Mouse (Mus musculus) hindbrain, embryonic 12.5 days (tissue): ENCODE data around the gene Slx4. TPM values are rescaled to one million over a fixed set of nuclear protein-coding genes. Genes with fewer than 3 reads are reported as not detected.

Source experiments
- ATAC-seq: fragments of 200-750 bp; cut with Nextera tagmentation; 2 replicates; pipeline ENCODE4 v1.8.0; 2017; ENCODE audit warnings: moderate TSS enrichment; ENCODE audit not compliant: low FRiP score
- H3K27ac ChIP-seq: fragments of 300-500 bp; sonication (generic); 2 replicates; pipeline ENCODE4 v1.5.1; 2016; ENCODE audit warnings: mild to moderate bottlenecking
- H3K27me3 ChIP-seq: fragments of 300-500 bp; sonication (generic); 2 replicates; pipeline ENCODE4 v1.6.1; 2016; ENCODE audit warnings: mild to moderate bottlenecking
- H3K36me3 ChIP-seq: fragments of 300-500 bp; sonication (generic); 2 replicates; pipeline ENCODE4 v1.6.1; 2016; ENCODE audit warnings: mild to moderate bottlenecking
- H3K4me1 ChIP-seq: fragments of 300-500 bp; sonication (generic); 2 replicates; pipeline ENCODE4 v1.6.1; 2016
- H3K4me2 ChIP-seq: fragments of 300-500 bp; sonication (generic); replicated peaks from 2 replicates; pipeline ENCODE4 v1.6.1; 2016; ENCODE audit warnings: mild to moderate bottlenecking
- H3K4me3 ChIP-seq: fragments of 300-500 bp; sonication (generic); 2 replicates; pipeline ENCODE4 v1.5.1; 2016; ENCODE audit warnings: mild to moderate bottlenecking
- H3K9ac ChIP-seq: fragments of 300-500 bp; sonication (generic); 2 replicates; pipeline ENCODE4 v1.6.1; 2016; ENCODE audit warnings: mild to moderate bottlenecking, moderate library complexity
- H3K9me3 ChIP-seq: fragments of 300-500 bp; sonication (generic); replicated peaks from 2 replicates; pipeline ENCODE4 v1.6.1; 2016; ENCODE audit warnings: mild to moderate bottlenecking
- WGBS: fragments of 180-500 bp; shearing (Covaris S2); methylation state at CpG from one replicate; pipeline ENCODE4 v1.1.7; 2016; 5-methylcytosine and 5-hydroxymethylcytosine counted together
- polyA plus RNA-seq: library from polyadenylated mRNA; unstranded; fragments of >200 nt; fragmentation: Nextera tagmentation; extraction: Ambion mirVana; gene quantifications from 2 replicates; pipeline ENCODE4 v1.2.1, GENCODE M21; 2016

Gene Slx4
- polyA plus RNA-seq, 1 experiment from 2014 or later: 34.6 TPM

- Histone ChIP-seq H3K36me3 (peaks cover 74% of the 10 kb centered on the region), H3K4me1 (no peaks in the 10 kb centered on the region), H3K27ac (no peak overlapping the region)
These were observed 70.0 kb downstream of the Slx4 start for GRCm38 (mm10) chr16:3933536-3933935.

DNA sequence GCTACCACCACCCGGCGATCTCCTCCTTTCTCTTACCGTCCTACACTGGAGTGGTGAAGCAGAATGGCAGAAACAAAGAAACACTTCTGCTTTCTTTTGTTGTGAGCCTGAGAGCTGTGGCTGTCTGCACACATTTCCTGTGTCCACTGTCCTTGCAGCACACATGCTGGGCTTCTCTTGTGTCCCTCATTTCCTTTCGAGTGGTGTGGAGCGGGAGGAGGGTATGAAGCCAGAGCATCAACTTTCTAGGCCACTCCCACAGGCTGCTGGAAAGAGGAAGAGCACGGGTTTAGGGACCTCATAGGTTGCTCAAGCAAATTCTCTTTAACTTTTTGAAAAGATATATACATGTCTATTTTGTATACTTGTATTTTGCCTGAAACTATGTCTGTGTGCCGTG lies 74.4 kb downstream of the Slx4 start:
- H3K9me3 ChIP-seq: no peaks in the 10 kb centered on the region
- no peak overlapping the region for H3K4me3 ChIP-seq
- no peak for ATAC-seq
- H3K27me3 ChIP-seq: no peaks in the 10 kb centered on the region
- no peaks in the 10 kb centered on the region for H3K4me1 ChIP-seq
- 76% methylated on average over 7 of the region's 7 CpGs for WGBS
- H3K36me3 ChIP-seq: peaks cover 64% of the 10 kb centered on the region
- no peak overlapping the region for H3K9ac ChIP-seq
- no peak overlapping the region for H3K27ac ChIP-seq
- no peak overlapping the region for H3K4me2 ChIP-seq

More at GRCm38 (mm10) chr16:3933536-3933935, 70.0 kb downstream of the Slx4 start:
- Histone ChIP-seq H3K27me3 (no peaks in the 10 kb centered on the region), H3K9ac (no peak overlapping the region), H3K4me3 (no peak overlapping the region), H3K4me2 (no peak overlapping the region), H3K9me3 (no peaks in the 10 kb centered on the region)
- WGBS: 94% methylated on average over 6 of the region's 6 CpGs
- ATAC-seq: no peak

Other genes starting within 250 kb of the Slx4 start
- not detected in 2 replicates for gene Olfr15, start 172.9 kb downstream of the Slx4 start, polyA plus RNA-seq
- 2.0 and 2.1 TPM in 2 replicates for gene Zfp174, start 156.5 kb downstream of the Slx4 start, polyA plus RNA-seq
- 64.2 and 65.7 TPM in 2 replicates for gene Naa60, start 131.4 kb downstream of the Slx4 start, polyA plus RNA-seq
- 12.1 and 13.4 TPM in 2 replicates for gene Zfp597, start 119.2 kb downstream of the Slx4 start, polyA plus RNA-seq
- 3.0 and 3.2 TPM in 2 replicates for gene Gm20695, start 119.1 kb downstream of the Slx4 start, polyA plus RNA-seq
- gene 1700037C18Rik, start 95.1 kb downstream of the Slx4 start, polyA plus RNA-seq: 7.2 and 8.0 TPM in 2 replicates
- gene Cluap1, start 95.0 kb downstream of the Slx4 start, polyA plus RNA-seq: 30.3 and 31.2 TPM in 2 replicates
- gene Nlrc3, start 27.1 kb downstream of the Slx4 start, polyA plus RNA-seq: 0.96 and 1.2 TPM in 2 replicates
- 6.3 and 7.8 TPM in 2 replicates for gene Dnase1, start 33.2 kb upstream of the Slx4 start, polyA plus RNA-seq
- gene Trap1, start 74.1 kb upstream of the Slx4 start, polyA plus RNA-seq: 60.6 and 61.3 TPM in 2 replicates
- 40.8 and 45.7 TPM in 2 replicates for gene Crebbp, start 210.2 kb upstream of the Slx4 start, polyA plus RNA-seq